Mouse (Mus musculus) monocyte, adult 2 months (primary cell): Measurements from ENCODE around the gene Rex2.
"Not testable (repeated sequence)": the region's sequence is repeated elsewhere in the genome, so short reads cannot be mapped to it uniquely, and the experiment has no call there.

Experiments used
- DNase-seq, 2 experiments: peaks; one replicate each; pipeline ENCODE4 v3.0.0; 2022; ENCODE audit warnings: low spot score in 2 of 2, low read depth in 1 of 2

Gene Rex2

DNA sequence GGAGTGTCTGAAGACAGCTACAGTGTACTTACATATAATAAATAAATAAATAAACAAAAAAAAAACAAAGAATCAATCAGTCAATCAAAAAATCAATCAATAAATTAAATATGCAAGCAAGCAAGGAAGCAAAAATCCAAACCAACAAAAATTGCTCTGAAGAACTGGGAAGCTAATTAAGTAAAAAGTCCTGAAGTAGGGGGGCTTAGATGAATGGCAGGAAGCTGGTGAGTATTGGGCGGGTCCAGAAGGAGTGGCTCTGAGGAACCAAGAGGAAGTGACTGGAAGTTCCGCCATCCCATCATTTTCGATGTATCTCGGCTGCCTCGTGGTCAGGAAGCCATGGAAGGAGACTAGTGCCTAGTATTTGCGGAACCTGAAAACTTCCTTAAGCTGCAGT is at the start of gene Rex2:
Gene Rex2, plus strand, starts transcription at position 301 of the 400 bp plus-strand sequence.
- not testable (repeated sequence) for DNase-seq

DNA sequence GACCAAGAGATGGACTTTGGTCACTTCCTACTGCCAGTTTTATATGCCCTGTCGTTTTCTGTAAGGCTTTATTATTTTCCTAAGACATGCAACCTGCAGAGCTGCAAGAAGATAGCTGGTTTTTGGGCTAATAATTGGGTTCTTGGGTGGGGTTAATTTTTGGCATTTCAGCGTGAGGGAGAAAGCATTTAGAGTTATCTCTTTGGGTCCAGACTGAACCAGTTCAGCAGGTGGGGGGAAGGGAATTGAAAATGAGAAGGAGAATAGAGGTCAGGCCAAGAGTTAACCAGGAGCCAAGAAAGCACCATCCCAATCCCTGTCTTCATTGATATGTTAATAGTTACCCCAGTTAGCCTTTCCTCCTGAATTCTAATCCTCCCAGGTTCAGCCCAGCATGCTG is 45.1 kb upstream of the Rex2 start:
- DNase-seq = not testable (repeated sequence)

DNA sequence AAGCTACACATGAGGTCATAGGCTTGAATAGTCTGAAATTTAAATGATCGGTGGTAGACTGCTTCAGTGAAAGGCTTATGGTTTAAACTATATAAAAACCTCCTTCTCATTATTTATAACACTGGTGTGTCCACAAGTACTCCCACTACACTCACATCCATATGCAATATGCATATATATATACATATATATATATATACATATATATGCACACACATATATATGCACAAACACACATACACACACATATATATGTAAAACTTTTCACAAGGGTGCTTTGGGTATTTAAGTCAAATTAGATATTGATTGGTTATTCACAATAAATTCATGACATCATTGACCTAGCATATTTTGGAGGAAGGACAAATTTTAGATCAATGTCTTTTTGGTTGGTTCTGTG is 3.2 kb upstream of the Rex2 start:
- not testable (repeated sequence) for DNase-seq

DNA sequence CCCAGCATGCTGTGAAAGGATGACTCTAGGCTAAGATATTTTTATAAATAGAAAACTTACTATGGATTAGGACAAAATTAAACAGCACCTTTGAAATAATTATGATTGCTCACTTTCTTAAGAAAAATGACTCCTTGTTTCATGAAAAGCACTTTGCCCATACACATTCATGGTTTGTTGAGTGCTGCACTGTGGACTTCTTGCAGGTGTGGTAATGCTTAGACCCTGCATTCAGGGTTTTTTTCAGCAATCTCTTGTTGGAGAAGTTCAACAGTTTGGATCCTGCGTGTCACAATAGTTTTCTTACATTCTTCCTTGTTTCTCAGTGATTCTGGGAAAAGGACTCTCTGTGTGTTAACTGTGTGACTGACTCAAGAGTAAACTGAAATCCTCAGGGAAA is 4.7 kb downstream of the Rex2 start:
- not testable (repeated sequence) for DNase-seq

DNA sequence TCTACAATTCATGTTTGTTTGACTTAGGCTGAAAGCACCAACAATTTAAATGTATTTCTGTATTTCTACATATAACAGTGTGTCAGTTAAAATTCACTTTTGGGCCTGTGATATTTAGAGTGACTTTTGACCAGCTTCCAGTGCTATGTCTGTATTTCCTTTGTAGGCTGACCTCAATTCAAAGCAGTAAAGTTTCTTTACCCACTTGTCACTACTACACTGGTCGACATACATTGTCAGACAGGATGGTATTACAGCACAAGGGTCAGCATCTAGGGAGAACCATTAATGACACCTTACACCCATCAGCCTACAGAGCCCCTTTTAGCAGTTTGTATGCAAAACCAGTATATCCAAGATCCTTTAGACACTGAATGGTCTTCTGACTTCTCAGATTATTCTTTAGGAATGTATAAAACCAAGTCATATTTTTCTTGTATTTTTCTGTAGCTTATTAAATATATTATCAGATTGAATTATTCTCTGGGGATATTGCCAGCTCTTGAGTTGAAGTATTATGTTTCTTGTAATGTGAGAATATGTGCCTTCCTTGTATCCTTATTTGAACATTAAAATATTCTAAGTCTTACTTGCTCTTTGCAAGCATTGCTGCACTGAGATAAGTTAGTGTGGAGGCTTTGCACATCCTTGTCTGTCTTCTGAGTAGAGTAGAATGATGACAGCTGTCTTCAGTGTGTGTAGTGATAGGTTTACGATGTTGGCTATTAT is 9.8 kb downstream of the Rex2 start:
- DNase-seq = not testable (repeated sequence)

DNA sequence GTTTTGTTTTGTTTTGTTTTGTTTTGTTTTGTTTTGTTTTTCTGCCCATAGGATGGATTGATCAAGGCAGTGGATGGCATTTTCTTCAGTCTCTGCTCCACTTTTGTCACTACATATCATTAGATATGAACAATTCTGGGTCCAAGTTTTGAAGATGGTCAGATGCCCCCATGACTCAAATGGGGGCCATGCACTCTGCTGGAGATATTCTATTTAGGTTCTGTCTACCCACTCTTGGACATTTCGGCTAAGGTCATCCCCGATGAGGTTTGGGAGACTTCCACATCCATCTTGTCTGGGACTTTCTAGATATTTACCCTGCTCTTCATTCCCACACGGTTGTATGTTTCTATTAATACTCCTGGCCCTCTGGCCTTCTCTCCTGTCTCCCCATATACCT is 42.1 kb downstream of the Rex2 start:
- DNase-seq = not testable (repeated sequence)

DNA sequence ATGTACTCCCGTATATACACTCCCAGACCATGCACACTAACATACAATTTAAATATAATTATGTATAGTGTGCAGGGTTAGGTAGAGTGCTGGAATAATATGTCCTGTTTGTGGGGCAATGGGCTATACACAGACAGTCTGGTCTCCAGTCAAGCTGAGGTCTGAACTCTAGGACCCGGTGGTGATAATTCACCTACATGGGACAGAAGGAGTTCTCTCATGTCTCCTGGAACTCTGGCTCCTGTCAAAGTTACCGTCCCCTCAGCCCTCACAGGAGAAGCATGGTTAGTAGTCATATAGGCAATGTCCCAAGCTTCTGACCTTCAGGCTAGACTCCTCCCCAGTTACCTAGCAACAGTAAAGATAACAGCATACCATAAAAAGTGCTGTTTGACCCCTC is 44.2 kb downstream of the Rex2 start:
- DNase-seq = not testable (repeated sequence)

DNA sequence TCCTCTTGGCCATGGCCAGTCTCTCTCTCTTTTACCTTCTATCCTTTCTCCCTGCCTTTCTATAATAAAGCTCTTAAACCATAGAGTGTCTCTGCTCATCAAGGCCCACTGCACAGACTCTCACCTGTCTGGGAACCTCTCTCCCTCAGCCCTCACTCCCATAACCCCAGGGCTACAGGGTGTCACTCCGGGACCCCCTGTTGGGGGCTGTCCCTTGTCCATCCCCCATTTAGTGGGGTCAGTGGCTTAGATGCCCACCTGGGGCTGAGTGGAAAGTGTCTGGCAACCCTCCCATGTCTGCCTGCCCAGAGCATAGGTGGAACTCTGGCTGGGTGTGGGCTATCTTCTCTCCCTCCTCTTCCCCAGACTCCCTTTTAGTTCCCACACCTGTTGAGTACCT is 44.7 kb downstream of the Rex2 start:
- not testable (repeated sequence) for DNase-seq

DNA sequence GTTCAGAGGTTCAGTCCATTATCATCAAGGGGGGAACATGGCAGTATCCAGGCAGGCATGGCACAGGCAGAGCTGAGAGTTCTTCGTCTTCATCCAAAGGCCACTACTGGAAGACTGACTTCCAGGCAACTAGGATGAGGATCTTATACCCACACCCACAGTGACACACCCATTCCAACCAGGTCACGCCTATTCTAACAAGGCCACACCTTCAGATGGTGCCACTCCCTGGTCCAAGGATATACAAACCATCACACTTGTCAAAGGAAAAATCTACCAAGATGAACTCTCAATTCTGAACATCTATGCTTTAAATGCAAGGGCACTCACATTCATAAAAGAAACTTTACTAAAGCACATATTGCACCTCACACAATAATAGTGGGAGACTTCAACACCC is 74.0 kb downstream of the Rex2 start:
- DNase-seq = not testable (repeated sequence)

DNA sequence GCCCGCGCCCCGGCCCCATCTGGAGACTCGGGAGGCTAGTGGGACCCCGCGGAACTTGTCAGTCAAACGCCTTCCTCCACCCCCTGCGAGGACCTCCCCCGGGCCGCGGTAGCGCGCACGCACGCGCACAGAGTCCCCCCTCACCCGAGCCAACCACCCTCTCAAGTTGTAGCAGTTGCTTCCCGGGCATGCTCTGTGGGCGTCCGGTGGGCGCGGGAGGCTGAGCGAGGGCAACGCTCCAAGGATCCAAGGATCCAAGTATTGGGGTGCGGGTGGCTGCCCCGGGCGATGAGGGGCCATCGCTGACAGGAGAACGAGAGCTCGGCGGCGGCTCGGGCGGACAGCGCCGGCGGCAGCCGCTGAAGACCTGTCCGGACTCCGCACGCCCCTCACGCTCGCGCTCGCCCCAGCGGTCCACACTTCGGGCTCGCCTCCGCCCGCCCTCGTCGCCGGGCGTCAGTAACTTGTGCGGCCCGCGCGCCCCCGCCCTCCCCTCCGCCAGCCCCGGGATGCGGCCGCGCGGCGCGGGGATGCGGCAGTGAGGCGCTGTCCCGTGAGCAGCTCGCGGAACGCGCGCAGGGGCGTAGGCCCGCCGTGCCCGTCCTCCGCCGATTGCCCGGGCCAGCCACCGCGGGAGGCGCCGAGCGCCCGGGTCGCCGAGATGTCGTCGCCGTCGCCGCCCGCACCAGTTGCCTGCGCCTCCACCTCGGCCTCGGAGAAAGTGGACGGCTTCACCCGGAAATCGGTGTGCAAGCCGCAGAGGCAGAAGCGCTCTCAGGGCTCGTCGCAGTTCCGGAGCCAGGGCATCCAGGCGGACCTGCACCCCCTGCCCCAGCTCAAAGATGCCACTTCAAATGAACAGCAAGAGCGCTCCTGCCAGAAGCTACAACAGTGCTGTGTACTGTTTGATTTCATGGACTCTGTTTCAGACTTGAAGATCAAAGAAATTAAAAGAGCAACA is 80.3 kb downstream of the Rex2 start:
- not testable (repeated sequence) for DNase-seq

DNA sequence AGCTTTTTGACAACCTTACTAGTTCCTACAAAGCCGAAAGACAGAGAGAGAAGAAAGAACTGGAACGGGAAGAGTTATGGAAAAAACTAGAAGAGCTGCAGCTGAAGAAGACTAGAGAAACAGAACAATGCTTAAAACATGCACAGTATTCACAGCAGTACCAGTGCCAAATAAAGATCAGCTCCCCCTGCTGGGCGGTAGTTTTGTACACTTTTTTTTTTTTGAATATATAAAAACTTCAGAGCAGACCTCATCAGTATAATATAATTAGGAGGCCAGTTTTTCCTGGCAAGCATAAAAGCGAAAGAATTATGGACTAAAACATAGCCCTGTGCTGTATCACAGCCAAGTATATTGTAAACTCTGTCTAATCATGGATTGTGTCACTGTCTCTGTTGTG is 82.2 kb downstream of the Rex2 start:
- not testable (repeated sequence) for DNase-seq
